Mouse (Mus musculus) liver, embryonic 15.5 days (tissue): ENCODE measurements around the gene Rgp1. TPM values are rescaled to one million over a fixed set of nuclear protein-coding genes. Genes with fewer than 3 reads are reported as not detected.

Source experiments
- microRNA-seq: library from miRNA; unstranded; fragments of <30 nt; microRNA quantifications from one replicate; pipeline ENCODE4, GENCODE M21; 2016
- polyA plus RNA-seq: library from polyadenylated mRNA; unstranded; fragments of >200 nt; fragmentation: Nextera tagmentation; extraction: Ambion mirVana; gene quantifications from 2 replicates; pipeline ENCODE4 v1.2.1, GENCODE M21; 2015

Gene Rgp1
- polyA plus RNA-seq, 1 experiment from 2014 or later: 13.6 TPM

Small RNA genes lying within 50 kb of the gene (microRNA-seq; reads per million reads assigned to microRNA genes)
- not detected for gene Gm25262

Other genes with a start within 250 kb of the Rgp1 start
- gene Rusc2, start 196.7 kb upstream of the Rgp1 start, polyA plus RNA-seq: 1.4 and 2.8 TPM in 2 replicates
- not detected in 2 replicates for gene Fam166b, start 149.6 kb upstream of the Rgp1 start, polyA plus RNA-seq
- 1.0 and 1.2 TPM in 2 replicates for gene Tesk1, start 136.8 kb upstream of the Rgp1 start, polyA plus RNA-seq
- gene Cd72, start 124.1 kb upstream of the Rgp1 start, polyA plus RNA-seq: 0.94 and 1.4 TPM in 2 replicates
- gene Sit1, start 95.0 kb upstream of the Rgp1 start, polyA plus RNA-seq: 0.07 and 0.18 TPM in 2 replicates
- 33.5 and 34.2 TPM in 2 replicates for gene Ccdc107, start 85.8 kb upstream of the Rgp1 start, polyA plus RNA-seq
- 34.5 and 38.2 TPM in 2 replicates for gene Arhgef39, start 79.0 kb upstream of the Rgp1 start, polyA plus RNA-seq
- 1.3 and 1.9 TPM in 2 replicates for gene Car9, start 71.7 kb upstream of the Rgp1 start, polyA plus RNA-seq
- 34.1 and 47.4 TPM in 2 replicates for gene Tpm2, start 55.0 kb upstream of the Rgp1 start, polyA plus RNA-seq
- gene Creb3, start 16.4 kb upstream of the Rgp1 start, polyA plus RNA-seq: 22.3 and 24.9 TPM in 2 replicates
- 37.5 and 40.3 TPM in 2 replicates for gene Tln1, start 16.0 kb upstream of the Rgp1 start, polyA plus RNA-seq
- 16.7 and 18.8 TPM in 2 replicates for gene Gba2, start 158 bp downstream of the Rgp1 start, polyA plus RNA-seq
- gene Msmp, start 5.8 kb downstream of the Rgp1 start, polyA plus RNA-seq: 0.58 TPM in 1 of 2 replicates, not detected in the other
- gene Npr2, start 53.2 kb downstream of the Rgp1 start, polyA plus RNA-seq: 0.70 and 0.88 TPM in 2 replicates
- not detected in 2 replicates for gene Spag8, start 74.9 kb downstream of the Rgp1 start, polyA plus RNA-seq
- gene Hint2, start 77.8 kb downstream of the Rgp1 start, polyA plus RNA-seq: 62.9 and 69.4 TPM in 2 replicates
- 0.15 and 0.20 TPM in 2 replicates for gene Tmem8b, start 90.3 kb downstream of the Rgp1 start, polyA plus RNA-seq
- 0.81 and 1.1 TPM in 2 replicates for gene Fam221b, start 90.4 kb downstream of the Rgp1 start, polyA plus RNA-seq
- gene Olfr70, start 122.1 kb downstream of the Rgp1 start, polyA plus RNA-seq: not detected in 2 replicates
- not detected in 2 replicates for gene Olfr71, start 131.5 kb downstream of the Rgp1 start, polyA plus RNA-seq
- 0.10 and 0.20 TPM in 2 replicates for gene Hrct1, start 148.5 kb downstream of the Rgp1 start, polyA plus RNA-seq
- gene Spaar, start 151.3 kb downstream of the Rgp1 start, polyA plus RNA-seq: 0.02 TPM in 1 of 2 replicates, not detected in the other
- gene Olfr159, start 192.3 kb downstream of the Rgp1 start, polyA plus RNA-seq: not detected in 2 replicates
- not detected in 2 replicates for gene Olfr156, start 245.2 kb downstream of the Rgp1 start, polyA plus RNA-seq